Mouse (Mus musculus): ENCODE data around the gene Ptpru.

GRCm38 (mm10) chr4:131848082-131848481, 10.0 kb upstream of the Ptpru start:
- TF ChIP-seq CTCF (IDR thresholded peaks at IDR 0.05; ENCODE audit: low read depth) = no peak
- no peak for TF ChIP-seq EP300 (optimal IDR thresholded peaks at IDR 0.05)

Data from stomach, postnatal 0 days (tissue).